In genomic region chr5:147956821-147957564, GRCm38 (mm10) we compare ENCODE assay signal across 8 mouse cellular contexts. TPM values are rescaled to one million over a fixed set of nuclear protein-coding genes. Genes with fewer than 3 reads are reported as not detected.
DNase-seq lines count a peak whose midpoint lies in the region; ATAC-seq and TF ChIP-seq lines count a peak whose summit lies in the region.

Gene Mtus2 (plus strand): TSS chr5:147957320.

- H3K4me2 ChIP-seq in lung, embryonic 14.5 days = peak within 1 kb of the TSS; percentile 87

- peak within 1 kb of the TSS; percentile 29 for H3K9ac ChIP-seq in lung, embryonic 14.5 days

- ATAC-seq in lung, embryonic 14.5 days (ENCODE audit: insufficient read depth) = peak; percentile 88

- H3K27ac ChIP-seq in hindbrain, embryonic 10.5 days = peak within 1 kb of the TSS; percentile 69
- H3K27ac ChIP-seq in lung, embryonic 14.5 days (ENCODE audit: low read depth) = 0 out of 2 replicates have a peak within 1 kb of the TSS, but pooled peaks have one; percentile 2
- no peak within 1 kb of the TSS for H3K27ac ChIP-seq in thymus, adult 2 months (ENCODE audit: control insufficient read depth, insufficient read depth, low read length)

- TF ChIP-seq CTCF in lung, embryonic 14.5 days (IDR thresholded peaks at IDR 0.05; ENCODE audit: low read depth) = peak; percentile 80
- peak; percentile 82 for TF ChIP-seq CTCF in thymus, adult 2 months (IDR thresholded peaks at IDR 0.05; ENCODE audit: borderline replicate concordance, control insufficient read depth, extremely low read depth, insufficient read depth, low read length, poor library complexity)

- H3K36me3 ChIP-seq in hindbrain, embryonic 10.5 days = no peaks in the 10 kb centered on the region
- H3K36me3 ChIP-seq in lung, embryonic 14.5 days (ENCODE audit: insufficient read depth) = no peaks in the 10 kb centered on the region
- H3K36me3 ChIP-seq in thymus, adult 2 months (ENCODE audit: control insufficient read depth, insufficient read depth, low read length) = no peaks in the 10 kb centered on the region

- TF ChIP-seq POLR2A in thymus, adult 2 months (IDR thresholded peaks at IDR 0.05; ENCODE audit: control insufficient read depth, extremely low read depth, insufficient read depth, low read length, poor library complexity) = no peak

- under 1% methylated on average over 55 of the region's 55 CpGs for WGBS in hindbrain, embryonic 10.5 days
- under 1% methylated on average over 54 of the region's 55 CpGs for WGBS in lung, embryonic 14.5 days
- 5% methylated on average over 55 of the region's 55 CpGs for WGBS in thymus, adult 2 months

- H3K4me1 ChIP-seq in hindbrain, embryonic 10.5 days (replicated peaks) = peaks cover 23% of the 10 kb centered on the region
- H3K4me1 ChIP-seq in lung, embryonic 14.5 days (ENCODE audit: insufficient read depth) = 0 out of 2 replicates have a peak, but pooled peaks cover 4% of the 10 kb centered on the region
- H3K4me1 ChIP-seq in thymus, adult 2 months (replicated peaks; ENCODE audit: control insufficient read depth, insufficient read depth, low read length) = no peaks in the 10 kb centered on the region

- DNase-seq in T-cell, adult 2 months (ENCODE audit: low spot score) = peak; percentile 9
- DNase-seq in cerebellum, postnatal 25 days = peak; percentile 97
- DNase-seq in frontal cortex, postnatal 14 days (ENCODE audit: low spot score in 2 of 2) = peak; percentile 74 to 88
- DNase-seq in hindbrain, embryonic 10.5 days (ENCODE audit: low spot score) = peak; percentile 89
- DNase-seq in layer of hippocampus, adult 9-11 months = peak; percentile 73
- peak; percentile 89 for DNase-seq in lung, embryonic 14.5 days
- peak; percentile 33 for DNase-seq in ovary, adult 18-20 months (ENCODE audit: low spot score)
- DNase-seq in thymus, adult 2 months = peak; percentile 63

- peaks cover 47% of the 10 kb centered on the region for H3K27me3 ChIP-seq in hindbrain, embryonic 10.5 days (ENCODE audit: insufficient read depth, poor library complexity, severe bottlenecking)
- H3K27me3 ChIP-seq in lung, embryonic 14.5 days (ENCODE audit: insufficient read depth, low read length) = peaks cover 30% of the 10 kb centered on the region
- peaks cover 5% of the 10 kb centered on the region; the same call in 1 of the 2 replicates for H3K27me3 ChIP-seq in thymus, adult 2 months (ENCODE audit: control insufficient read depth, insufficient read depth, low read length)

- no peaks in the 10 kb centered on the region for H3K9me3 ChIP-seq in hindbrain, embryonic 10.5 days
- no peaks in the 10 kb centered on the region for H3K9me3 ChIP-seq in lung, embryonic 14.5 days (ENCODE audit: low read depth, low read length)

- peak within 1 kb of the TSS; percentile 74 for H3K4me3 ChIP-seq in hindbrain, embryonic 10.5 days
- peak within 1 kb of the TSS; percentile 49 for H3K4me3 ChIP-seq in lung, embryonic 14.5 days (ENCODE audit: low read depth, low read length)
- no peak within 1 kb of the TSS for H3K4me3 ChIP-seq in thymus, adult 2 months (ENCODE audit: control insufficient read depth, insufficient read depth, low read length)

RNA-seq across cellular contexts. Expression of gene Mtus2, which starts in this region (rescaled TPM):
- polyA plus RNA-seq in hindbrain, embryonic 10.5 days (2016; fragmentation: Nextera tagmentation; extraction: Ambion mirVana) = 4.5 and 15.0 TPM in 2 replicates
- polyA plus RNA-seq in lung, embryonic 14.5 days (2014; fragmentation: Nextera tagmentation; extraction: Ambion mirVana) = 5.5 and 5.7 TPM in 2 replicates
- 3.6 and 8.7 TPM in 2 replicates for polyA plus RNA-seq in thymus, adult 2 months (2012; rRNA removed)

Comparison
In these comparisons a context has a peak if more than half of its experiments do, and no peak if none do; other contexts are left out.
1. DNase-seq: peak in every context shown above with its lines; median percentile 97 in cerebellum, postnatal 25 days; 89 in hindbrain, embryonic 10.5 days; 89 in lung, embryonic 14.5 days; 81 in frontal cortex, postnatal 14 days; 73 in layer of hippocampus, adult 9-11 months; 63 in thymus, adult 2 months; 33 in ovary, adult 18-20 months; 9 in T-cell, adult 2 months.